Mouse (Mus musculus): ENCODE measurements at regions not wholly inside any gene's neighbourhood (a gene's known extent, or its start where the extent isn't known, plus 50 kb on each side); places are given as distances from the start of the nearest gene placed in this dataset.
A peak's percentile ranks its signal among the peaks of the same experiment; 100 is the strongest.

DNA sequence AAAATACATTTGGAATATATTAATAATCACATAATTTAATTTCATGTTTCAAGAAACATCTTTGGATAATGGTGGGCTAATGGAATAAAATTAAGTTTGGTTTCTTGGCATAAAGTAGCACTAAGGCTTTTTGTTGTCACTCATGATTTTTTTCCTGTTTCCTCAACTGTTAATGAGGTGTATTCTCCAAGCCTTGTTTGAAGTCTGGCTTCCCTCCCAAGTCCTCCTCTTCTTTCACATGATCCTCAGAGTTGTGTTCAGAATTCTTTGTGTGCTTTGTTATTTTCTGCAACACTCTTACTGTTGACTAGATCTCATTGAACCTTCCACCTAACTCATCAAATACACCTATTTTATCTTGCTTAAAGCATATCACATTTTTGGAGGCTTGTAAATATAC lies 221.6 kb upstream of the Zeb2 start:
- DNase-seq = no peak

DNA sequence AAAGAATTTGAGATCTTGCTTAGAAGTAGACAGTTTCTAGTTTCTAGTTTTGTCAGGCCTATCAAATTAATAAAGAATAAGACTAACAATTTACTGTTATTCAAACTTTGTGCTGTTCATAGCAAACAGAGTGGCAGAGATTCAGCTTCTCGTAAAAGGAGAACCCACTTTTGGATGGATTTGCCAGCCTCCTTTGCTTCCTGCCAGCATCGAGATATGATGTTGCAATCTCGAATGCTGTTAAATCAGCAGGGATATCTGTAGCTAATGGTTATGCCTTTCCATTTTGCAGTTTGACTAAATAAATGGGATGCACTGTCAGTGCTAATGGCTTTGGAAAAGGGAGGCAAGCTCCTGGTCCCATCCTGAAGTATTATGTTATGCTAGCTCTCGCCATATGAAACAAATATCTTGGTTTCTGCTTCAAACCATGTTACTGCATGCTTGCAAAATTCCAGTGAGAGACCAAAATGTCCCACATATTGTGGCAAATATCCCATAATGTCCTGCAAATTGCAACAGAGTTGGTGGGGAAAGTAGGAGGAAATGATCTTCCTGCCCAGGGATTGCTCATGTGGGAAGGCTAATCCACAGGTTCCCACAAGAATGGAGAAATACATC lies 199.9 kb upstream of the Zeb2 start:
- no peak for DNase-seq

DNA sequence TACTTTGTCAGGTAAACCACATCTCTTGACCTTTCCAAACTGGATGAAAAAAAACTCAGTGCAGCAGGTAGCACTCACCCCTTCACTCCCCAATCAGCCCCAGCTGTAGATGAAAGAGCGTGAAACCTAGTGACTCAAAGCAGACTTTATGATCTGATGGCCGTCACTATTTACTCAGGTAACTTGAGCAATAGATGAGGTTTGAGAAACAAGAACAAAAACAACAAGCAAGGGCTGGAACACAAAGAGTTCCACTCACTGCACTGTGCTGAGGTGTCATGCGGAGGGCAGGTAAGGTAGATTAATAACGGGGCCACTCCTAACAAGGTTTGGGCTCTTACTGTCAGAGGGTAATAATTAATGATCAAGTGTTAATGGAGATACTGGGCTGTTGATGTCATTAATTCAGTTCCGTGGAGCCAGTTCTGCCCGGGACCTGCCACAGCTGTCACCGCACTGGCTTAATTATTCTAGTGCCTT lies 170.4 kb upstream of the Zeb2 start:
- no peak for DNase-seq

DNA sequence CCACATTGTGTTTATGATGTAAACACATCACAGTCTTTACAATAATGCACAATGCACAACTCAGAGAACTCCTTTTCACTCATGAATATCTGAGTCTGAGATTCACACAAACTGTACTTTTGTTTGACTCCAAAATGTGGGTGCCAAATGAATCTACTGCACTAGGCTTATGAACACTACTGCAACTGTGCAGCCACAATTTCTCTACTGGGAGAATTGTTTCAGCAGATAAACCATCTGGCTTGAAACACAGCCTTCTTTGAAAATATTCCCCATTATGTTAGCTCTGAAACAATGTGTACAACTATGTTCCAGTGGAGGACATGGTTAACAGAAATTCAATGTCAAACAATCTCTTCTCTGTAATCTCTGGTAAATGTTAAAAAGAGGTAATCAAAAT lies 166.6 kb upstream of the Zeb2 start:
- no peak for DNase-seq

DNA sequence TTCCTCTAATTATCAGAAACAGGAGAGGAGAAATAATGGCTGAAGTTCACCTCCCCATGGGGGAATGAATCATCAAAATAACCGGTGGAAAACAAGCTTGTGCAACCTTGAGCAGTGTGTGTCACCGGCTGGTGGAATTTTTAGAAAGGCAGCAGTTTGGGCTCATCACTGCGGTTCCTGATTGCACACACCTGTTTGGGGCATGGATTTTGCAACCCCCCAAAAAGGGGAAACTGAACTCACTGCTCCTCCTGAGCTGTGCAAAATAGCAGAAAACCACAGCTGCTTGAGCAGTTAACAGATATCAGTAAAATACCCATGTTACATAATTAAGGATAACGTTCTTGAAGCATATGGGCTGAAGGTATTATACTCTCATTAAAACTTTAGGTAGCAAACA lies 162.3 kb upstream of the Zeb2 start:
- DNase-seq = peak; percentile 3

DNA sequence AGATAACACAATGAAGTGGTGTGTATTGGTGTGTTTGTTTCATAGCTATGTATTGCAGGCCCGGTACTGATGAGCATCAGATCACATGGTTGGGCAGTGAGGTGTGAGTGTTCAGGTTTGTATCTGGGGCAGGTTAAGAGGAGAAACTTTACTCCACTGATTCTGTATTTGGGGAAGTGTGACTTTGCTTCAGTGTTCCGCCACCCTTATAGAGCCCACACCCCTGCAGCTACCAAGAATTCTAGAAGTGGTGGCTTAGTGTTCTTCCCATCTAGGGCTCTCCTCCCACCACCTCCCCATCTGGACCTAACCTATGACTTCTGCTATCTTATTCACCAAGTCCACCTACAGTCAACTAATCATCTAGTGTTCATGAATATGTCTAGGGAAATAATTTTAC lies 160.4 kb upstream of the Zeb2 start:
- no peak for DNase-seq

DNA sequence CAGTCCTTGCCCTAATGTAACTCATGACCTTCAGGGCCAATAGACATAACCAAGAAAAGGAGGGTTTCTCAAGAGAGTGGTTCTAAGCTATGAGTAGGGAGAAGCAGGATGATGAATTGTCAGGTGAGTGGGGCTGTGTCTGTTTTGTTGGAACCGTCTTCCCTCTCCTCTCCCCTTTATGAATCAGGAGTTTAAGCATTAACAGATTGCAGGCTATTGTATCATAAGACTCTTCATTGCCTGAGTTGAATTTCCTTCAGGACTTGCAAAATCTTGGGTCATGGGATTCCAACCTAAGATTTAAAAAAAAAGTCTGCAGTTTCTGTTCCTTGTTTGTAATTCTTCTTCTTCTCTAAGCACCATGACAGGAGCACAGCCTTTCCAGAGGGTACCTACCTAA lies 159.5 kb upstream of the Zeb2 start:
- no peak for DNase-seq

DNA sequence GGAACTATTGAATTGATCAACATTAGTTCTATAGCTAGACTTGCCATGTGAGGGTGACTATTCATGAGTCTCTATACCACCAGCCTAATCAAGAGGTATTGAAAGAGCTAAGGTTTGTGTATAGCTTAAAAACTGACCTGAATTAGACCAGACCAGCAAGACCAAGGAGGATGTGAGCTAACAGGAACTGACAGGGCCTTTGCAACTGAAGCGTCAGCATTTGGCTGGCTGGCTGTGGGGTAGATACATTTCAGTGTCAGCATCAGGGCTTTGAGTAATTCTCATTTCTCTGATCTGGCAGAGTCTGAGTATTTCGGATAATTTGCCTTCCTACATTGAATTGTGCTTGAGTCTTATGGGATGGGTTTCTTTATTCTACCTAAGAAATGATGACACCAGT lies 152.8 kb upstream of the Zeb2 start:
- no peak for DNase-seq

DNA sequence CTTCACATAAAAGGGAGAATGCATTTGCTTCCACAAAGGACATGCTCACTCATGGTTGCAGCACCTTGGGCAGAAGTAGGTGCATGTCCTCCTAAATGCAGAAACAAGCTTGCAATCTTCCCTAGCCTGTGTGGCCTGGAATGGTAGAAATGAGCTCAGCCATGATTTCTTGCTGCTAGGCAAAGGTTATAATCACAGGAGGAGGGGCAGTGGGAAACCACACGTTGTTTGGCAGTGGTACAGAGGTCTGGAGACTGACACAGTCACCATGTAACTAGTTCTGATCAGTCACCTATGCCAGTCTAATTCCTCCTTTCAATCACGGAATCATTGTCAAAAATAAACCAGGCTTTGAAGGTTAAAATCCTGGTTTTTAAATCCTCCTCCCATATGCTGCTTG lies 148.6 kb upstream of the Zeb2 start:
- no peak for DNase-seq

DNA sequence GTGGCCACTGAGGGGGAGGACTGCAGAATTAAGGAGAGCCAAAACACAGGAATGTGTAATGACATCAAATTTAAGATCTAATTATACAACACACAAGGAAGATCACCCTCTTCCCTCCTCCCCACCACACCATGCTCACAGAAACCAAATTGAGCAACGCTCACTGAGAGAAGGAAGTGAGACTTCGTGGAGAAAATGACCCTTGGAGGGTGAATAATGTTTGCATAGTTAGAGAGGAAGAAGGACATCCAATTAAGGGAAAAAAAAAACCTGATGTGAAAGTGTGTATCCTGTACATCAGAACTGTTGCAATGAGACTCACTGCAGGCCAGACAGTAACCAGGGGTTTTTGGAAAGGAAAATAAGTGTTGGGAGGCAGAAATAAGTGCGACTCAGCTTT lies 144.8 kb upstream of the Zeb2 start:
- DNase-seq = no peak

DNA sequence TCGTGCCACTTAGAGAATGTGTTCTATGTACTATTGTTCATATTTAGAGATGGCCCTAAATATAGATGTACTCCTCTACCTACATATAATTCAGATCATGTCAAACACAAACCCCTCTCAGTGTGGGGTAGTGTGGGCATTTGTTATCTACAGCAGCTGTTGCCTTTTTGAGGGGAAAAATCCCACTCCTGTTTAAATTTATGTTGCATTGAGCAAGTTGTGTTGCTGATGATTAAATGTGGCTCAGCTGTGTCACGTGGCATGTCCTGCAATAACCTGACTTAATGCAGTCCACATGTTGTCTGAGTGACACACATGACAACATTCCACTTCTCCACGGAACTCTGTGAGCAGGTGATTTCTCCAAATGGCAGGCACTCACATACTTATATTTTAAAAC lies 141.7 kb upstream of the Zeb2 start:
- DNase-seq = no peak

DNA sequence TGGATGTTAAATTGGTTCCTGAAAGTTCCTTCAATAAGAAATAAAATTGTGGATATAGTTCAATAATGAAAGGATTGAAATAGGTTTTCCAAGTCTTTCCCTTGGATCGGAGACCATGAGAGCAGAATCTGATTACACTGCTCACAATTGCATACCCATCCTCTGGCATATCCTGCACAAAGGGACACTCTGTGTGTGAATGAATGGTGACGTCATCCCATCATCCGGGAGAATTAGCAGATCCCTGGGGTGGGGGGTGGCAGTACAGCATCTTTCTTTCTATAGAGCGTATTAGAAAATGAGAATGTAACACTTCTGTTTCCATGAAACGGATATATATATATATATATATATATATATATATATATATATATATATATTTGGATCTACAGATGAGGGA lies 139.2 kb upstream of the Zeb2 start:
- DNase-seq = no peak

DNA sequence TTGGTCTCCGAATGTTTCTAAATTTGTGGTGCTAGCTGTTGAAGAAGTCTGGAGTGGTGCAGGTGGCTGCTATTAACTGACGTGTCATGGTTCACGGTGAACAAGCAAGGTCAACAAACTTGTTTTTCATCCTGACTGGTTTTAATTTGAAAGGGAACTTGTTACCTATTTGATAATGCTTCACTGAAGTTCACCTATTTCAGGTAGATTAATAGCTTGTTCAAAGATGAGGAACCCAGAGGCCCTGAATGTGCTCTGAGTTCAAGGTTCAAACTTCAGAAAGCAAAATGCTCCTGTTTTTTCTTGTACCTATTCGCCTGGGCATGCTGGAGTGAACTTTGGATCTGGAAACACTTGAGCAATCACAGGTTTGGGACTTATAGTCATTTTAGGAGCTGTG lies 136.7 kb upstream of the Zeb2 start:
- no peak for DNase-seq

DNA sequence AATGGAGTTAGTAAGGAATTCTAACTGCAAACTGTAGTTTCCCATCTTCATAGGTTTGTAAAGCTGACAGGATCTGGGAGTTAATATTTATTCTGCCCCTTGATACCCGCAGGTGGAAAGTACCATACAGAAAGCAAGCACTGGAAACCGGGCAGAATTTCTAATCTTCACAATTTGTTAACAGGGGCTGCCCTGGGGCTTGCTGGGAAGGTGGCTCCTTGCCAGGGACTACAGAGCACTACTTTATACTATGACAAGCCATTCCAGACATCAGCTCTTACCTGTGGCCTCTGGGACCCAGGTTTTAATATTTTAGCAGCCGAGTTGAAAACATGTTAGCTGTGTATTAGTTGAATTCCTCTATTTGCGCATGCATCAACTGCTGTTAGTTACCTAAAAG lies 135.1 kb upstream of the Zeb2 start:
- DNase-seq = no peak

DNA sequence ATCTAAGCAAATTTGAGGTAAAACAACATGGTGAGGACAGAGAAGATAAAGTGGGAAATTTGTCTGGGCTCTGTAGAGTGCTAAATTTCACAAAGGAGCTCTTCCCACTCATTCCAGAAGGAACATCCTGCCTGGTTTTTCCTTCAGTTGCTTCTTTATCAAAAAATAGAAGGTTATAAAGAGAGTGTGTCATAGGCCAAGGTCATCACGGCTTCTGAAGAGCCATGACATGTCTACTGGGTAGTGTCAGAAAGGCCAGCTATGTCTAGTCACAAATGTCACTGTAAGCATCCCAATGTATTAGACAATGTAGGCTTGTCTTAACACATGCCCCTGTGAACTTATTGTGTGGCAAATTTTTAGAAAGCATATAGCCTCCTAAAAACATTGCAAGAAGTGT lies 132.5 kb upstream of the Zeb2 start:
- no peak for DNase-seq

DNA sequence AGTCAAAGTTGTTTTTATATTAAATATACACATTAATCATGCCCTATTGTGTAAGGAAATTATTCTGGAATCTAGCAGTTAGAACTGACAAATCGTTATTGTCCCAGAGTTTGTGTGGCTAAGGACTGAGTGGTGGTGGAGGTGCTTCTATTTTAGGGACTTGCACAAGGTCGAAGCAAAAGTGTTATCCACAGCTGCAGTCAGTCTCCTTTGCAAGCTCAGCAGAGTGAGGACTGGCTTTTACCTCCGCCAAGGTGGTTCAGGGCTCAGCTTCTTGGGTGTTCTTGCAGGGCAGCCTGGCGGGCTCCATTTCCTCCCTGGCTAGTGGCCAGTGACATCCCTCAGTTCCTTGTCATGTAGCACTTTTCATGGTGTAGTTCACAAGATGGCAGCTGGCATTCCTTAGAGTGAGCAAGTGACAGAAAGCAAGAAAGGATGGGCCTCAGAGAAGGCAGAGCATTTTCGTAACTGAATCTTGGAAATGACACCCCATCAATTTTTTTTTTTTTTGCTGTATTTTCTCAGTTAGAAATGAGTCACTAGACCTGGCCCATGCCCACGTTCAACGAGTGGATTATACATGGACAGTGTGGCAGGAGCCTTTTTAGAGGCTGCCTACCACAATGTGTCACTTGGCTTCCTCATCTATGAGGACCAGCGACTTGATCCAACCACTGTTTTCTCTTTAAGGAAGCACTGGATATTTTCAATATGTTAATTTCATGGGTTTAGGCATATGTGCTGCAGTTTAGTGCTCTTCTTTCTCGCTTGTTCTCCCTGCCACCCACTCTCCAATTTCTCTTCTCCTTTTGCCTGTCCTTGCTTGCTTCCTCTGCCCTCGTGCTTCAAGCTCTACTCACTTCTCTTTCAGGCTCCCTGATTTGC lies 129.1 kb upstream of the Zeb2 start:
- DNase-seq = no peak

DNA sequence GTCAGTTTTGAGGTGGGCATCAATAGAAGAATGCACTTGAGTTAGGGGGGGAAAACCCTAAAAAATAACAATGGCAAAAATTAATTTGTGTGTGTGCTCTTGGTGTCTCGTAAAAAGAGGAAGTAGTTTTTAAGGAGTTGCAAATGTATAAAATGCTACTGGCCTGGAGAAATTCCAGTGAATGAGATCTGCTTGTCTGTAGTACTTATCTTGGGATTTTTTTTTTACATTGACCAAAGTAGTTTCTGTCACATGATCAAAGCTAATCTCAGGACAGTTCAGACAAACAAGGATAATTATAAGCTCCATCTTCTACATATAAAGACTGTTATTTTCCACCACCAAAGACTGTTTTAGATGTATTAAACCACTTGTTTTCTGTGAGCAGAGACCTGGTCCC lies 128.3 kb upstream of the Zeb2 start:
- DNase-seq = no peak

DNA sequence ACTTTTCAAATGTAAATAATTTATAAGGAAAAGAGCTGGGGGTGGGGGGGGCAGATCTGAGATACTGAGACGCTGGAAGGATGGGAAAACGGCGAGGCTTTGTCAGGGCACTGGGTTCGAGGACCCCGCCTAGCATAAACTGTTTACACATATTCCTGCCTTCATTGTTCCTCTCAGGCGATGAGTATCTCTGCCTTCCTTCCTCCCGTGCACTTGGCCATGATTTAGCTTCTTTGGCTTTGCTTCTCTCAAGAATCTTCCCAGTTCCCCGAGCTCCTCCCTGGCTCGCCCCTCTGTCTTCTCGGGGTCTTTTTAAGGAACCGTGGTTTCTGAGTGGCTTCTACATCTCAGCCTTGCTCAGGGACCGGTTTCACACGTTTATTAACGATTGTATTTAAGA lies 127.3 kb upstream of the Zeb2 start:
- no peak for DNase-seq

DNA sequence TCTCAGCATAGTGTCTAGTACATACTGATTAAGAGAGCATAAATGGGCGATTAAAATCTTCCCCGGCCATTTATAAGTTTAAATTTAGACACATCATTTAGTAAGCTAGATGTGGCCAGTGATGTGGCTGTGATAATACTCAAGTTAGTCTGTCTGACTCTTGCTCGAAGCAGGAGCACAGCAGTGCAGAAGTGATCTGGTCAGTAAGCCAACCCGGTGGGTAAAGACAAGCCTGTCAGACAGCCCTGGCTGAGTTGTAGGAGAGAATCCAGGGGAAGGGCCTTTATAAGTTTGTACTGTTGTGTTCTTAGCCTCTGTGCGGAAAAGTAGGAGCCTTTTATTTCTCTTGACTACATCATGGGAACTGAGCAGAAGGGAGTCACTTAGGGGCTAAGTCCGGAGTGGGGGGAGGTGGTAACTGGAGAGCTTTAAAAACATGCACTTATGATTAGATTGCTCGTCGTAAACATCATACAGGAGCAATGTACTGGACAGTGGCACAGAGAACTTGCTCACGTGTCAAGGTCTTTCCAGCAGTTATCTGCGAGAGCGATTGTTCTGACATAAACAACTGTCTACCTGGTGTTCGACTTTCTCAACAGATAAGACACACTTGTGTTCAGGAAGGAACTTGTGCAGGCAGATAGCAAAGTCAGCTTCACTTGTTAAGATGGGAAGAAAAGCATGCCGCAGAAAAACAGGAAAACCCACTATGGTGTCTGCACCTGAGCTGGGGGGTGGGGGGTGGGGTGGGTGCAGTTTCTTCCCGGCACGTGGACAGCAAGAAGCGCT lies 122.5 kb upstream of the Zeb2 start:
- DNase-seq = peak; percentile 20

DNA sequence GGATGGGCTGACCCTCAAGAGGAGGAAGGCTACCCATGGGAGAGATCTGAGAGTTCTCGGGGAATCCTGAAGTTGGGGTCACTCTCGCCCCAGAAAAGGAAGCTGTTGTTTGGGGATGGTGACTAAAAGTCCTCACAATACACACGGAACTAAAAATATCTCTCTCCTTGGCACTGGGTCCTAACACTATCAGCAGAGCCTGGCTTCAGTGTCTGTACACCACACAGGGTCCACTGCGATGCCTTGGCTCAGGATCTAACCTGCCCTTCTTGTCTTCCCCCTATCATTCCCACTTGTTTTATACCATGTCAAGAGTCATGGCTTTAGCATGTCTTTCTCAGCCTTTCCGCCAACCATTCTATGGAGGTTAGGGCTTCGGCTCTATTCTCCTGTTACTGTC lies 121.8 kb upstream of the Zeb2 start:
- DNase-seq = no peak

DNA sequence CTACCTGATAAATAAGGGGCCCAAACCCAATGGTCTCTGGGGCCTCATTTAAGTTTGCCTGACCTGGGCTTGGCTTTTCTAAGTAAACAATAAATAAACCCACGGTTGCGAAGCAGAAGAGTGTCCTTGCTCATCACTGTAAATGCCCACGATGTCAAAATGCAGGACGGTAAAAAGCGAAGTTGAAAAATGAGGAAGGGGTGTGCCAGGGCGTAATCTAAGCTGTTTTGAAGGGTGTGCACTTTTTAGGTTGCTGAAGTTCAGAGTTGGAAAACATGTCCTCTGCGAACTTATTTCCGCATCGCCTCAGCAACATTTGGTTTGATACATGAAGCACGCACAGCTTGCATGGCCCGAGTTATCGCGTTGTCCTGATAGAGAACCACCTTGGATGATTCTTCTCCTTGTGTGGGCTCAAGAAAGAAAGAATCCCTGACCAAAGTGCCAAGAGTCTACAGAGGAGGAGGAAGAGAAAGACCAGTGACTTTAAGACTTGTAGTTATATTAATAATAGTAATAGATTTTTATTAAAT lies 119.0 kb upstream of the Zeb2 start:
- no peak for DNase-seq

DNA sequence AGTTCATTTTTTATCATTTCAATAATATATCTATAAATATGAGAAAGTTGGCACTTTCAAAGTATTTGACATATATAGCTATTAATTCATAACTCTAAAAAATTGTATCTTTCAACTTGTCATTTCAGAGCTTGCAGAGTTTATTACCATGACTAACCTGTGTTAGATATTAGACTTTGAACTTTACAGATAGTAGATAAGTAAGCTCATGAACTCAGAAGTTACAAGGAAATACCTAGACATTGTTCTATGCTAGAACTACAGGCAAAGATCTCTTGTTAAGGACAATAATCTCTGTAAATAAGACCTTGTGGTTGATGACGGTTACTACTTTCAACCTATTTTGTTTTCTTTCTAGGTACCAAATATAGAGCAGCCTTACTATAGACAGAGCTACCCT lies 117.0 kb upstream of the Zeb2 start:
- DNase-seq = no peak

DNA sequence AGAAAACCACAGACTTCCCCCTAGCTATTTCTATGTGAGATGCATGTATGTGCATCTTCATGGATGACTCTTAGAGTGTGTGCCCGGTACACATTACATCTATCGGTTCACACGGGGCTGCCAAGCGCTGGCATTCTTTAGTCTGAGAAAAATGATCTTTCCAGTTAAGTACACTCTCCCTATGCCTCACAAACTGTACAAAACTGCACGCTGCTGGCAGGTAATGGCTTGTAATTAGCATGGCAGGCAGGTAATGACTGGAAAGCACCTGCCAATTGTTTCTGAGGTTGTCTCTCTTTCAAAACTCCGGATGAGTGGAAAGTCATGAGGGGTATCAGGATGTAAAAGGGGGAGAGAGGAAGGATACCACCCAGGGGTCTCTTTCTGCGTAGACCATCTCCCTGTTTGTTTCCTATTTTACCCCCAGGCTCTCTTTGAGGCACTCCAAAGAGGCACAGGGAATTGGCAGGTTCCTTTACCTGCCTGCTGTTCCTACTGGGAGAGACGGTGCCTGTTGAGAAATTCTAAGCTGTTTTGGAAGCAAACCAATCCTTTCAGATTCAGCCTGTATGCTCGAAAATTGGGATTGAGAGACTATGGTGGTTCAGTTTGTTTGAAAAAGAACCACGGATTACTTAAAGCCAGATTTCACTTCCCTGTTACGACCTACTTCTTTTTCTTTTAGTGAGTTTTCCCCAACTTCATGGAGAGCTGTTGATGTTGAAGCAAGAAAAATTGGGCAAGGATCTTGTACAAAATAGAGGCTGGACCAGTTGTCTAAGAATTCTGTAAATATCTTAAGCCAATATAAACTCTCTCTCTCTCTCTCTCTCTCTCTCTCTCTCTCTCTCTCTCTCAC lies 113.4 kb upstream of the Zeb2 start:
- no peak for DNase-seq

Data from thymus, postnatal 14 days (tissue).